Mouse (Mus musculus): ENCODE measurements around the gene Hist1h1b.
"Not testable (repeated sequence)": the region's sequence is repeated elsewhere in the genome, so short reads cannot be mapped to it uniquely, and the experiment has no call there.

Hist1h1b gene

DNA sequence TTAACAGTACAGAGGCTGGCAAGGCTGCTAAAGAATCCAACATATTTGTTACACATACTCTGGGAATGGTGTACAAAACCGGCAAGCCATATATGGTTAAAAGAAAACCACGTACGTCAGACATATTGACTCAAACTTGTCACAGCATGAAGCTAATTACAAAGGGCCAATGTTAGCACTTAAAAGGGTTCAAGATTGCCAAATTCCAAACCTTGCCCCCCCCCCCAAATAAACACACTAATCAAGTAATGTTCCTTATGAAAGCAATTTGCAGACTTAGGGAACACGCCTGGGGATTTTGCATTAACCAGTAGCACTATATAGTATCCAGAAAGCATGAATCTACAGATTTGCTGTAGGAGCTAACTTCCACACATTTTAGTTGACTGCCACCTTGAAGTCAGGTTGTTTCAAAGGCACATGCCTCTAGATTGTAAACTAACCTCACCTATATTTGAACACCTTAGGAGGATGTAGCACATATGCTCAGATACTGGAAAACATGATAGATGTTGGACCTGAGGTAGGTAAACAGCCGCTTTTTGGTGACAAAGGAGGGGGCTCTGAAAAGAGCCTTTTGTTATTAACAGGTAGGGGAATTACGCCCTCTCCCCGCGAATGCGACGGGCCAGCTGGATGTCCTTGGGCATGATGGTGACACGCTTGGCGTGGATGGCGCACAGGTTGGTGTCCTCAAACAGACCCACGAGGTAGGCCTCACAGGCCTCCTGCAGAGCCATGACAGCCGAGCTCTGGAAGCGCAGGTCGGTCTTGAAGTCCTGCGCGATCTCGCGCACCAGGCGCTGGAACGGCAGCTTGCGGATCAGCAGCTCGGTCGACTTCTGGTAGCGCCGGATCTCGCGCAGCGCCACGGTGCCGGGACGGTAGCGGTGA, 2.2 kb upstream of the Hist1h1b start:
- not testable (repeated sequence) for DNase-seq (ENCODE audit: low spot score)

DNA sequence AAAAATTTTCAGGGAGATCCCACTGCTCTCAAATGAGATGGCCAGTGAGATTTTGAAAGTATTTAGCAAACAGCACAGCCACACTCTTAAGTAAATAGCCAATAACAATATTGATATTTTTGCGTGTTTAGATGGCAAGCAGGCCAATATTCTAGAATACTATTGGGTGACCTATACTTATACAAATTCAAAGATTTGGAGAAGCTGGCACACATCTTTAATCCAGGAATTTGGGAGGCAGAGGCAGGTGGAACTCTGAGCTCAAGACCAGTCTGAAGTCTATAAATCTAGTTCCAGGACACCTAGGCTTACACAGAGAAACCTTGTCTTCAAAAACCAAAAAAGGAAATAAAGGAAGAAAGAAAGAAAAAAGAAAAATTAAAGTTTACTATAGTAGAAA, 1.2 kb upstream of the Hist1h1b start:
- DNase-seq (ENCODE audit: low spot score) = no peak

DNA sequence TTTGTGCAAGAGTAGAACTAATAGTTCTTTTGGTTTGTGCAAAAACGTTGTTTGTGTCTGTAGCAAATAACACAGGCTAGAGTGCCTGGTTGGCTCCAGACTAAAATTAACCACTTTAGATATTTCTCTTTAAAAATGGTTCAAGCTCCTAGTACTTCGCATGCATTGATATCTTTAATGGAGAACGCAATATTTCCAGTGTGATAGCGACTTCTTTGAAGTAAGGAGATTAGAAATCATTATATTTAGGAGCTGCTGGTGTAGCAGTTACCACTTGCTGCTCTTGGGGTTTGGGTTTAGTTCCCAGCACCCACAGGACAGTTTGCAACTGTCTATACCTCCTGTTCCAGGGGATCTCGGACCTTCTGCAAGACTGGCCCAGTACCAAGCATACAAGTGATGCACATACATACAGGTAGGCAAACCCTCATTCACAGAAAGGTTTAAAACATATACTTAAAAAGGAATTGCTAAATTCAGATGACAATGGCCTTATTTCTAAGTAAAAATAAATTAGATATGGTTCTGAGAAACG, 663 bp upstream of the Hist1h1b start:
- DNase-seq (ENCODE audit: low spot score) = no peak

DNA sequence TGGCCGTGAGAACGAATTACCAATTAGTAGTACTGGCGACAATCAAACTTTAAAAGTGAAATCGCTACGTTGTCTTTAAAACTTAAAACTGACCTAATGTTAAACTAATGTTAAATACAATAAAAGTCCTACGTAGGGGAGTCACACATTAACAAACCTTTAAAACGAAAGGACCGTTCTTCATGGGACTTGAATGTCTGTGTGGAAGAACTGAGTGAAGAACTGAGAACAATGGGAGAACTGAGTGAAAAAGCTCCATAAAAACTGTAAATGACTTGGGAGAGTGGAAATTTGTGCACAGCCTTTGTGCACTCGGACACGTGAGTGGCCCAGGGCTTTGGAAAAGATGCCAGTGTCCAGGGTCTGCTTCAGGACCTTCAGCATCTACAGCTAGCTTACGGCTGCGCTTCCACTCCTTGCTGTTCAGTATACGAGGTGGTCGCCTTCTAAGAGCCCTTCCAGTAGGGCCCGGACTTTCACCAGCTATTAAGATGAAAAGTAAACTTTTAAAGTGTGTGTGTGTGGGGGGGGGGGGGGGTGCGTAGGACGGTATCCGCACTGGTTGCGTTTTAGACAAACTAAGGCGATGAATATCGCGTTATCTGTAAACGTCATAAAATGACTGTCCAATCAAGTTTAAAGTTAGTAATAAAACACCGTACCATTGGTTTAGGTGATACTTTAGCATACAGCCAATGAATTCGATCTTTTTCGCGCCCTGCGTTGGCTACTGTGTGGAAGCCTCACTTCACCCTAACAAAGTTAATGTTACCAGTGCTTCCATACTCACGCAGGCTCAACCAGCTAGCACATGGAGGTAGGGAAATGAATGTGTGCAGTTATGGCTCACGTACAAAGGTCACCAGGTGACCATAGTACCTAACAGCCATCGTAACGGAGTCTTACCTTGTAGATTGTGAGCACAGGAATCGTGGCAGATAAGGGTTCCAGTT, 1.3 kb downstream of the Hist1h1b start:
- peak; percentile 43 for DNase-seq (ENCODE audit: low spot score)

DNA sequence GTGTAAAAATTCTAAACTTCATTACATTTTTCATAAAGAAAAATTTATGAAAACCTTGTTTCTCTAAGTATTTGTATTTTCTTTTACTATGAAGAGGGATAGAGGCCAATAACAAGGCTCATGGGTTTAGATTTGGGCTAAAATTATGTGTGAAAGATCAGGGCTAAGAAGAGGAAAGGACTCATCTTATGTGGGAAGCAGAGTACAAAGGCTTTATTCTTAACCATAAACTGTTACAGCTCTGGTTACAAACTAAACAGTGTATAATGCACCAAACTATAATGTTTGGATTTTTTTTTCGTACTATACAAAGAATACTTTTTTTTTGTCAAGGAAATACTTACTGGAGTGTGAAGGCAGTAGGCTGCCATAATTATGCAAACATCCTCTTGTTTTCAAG, 24.7 kb downstream of the Hist1h1b start:
- DNase-seq (ENCODE audit: low spot score) = no peak

DNA sequence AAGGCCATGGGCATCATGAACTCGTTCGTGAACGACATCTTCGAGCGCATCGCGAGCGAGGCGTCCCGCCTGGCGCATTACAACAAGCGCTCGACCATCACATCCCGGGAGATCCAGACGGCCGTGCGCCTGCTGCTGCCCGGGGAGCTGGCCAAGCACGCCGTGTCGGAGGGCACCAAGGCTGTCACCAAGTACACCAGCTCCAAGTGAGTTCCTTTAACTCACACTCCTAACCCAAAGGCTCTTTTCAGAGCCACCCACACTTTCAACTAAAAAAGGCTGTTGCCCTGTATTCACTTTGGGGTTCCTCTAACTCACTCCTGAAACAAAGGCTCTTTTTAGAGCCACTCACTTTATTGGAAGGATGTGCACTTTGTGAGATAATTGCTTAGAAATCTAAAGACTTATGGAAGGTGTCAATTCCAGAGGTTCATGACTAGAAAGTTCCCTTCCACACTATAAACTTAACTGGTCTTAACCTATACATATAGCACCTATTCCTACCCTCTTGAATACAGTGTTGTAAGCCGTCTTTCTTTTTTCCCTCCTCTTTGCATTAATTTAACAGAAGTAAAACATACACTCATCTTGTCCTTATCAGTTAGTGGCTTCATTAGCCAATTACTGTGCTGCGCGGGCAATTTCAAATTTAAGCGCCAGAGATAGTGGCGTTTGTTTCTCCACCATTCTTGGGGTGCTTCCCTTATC, 26.0 kb downstream of the Hist1h1b start:
- DNase-seq (ENCODE audit: low spot score) = not testable (repeated sequence)

DNA sequence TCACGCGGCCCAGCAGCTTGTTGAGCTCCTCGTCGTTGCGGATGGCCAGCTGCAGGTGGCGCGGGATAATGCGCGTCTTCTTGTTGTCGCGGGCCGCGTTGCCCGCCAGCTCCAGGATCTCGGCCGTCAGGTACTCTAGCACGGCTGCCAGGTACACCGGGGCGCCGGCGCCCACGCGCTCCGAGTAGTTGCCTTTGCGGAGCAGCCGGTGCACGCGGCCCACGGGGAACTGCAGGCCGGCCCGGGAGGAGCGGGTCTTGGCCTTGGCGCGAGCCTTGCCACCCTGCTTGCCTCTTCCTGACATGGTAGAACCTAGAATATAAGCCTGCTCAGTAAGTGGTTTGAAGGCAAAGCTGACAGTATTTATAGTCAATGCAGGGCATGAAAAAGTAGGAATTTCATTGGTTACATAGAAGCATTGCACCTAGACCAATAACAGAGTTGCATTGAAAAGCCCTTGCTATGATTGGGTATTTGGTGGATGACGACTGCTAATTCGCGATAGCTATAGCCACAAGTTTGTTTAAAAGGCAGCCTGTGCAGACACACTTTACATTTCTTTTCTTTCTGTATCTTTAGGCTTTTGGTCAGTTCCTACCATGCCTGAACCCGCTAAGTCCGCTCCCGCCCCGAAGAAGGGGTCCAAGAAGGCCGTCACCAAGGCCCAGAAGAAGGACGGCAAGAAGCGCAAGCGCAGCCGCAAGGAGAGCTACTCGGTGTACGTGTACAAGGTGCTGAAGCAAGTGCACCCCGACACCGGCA, 26.7 kb downstream of the Hist1h1b start, which contains the start of the genes Hist1h2ak and Hist1h2bn:
TSS of gene Hist1h2ak (minus strand) at position 304 of the 762 bp plus-strand sequence.
TSS of gene Hist1h2bn (plus strand) at position 600 of the 762 bp plus-strand sequence.
- DNase-seq (ENCODE audit: low spot score) = peak; percentile 46

DNA sequence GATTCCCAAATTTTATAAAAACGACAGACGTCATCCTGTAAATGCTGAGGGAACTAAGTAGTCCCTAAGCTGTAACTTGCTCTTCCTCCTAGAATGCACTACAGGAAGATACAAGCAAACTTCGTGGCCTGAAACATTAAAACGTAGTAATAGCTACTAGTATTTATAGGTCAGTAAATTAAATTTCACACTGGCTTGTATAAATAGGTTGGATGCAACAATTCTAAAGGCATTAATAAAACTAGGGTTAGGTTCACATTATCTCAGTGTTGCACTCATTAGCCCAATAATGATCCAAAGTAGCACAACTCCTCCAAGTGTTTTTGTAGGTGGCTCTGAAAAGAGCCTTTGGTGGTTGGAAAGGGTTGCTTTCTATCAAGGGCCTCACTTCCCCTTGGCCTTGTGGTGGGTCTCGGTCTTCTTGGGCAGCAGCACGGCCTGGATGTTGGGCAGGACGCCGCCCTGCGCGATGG, 27.3 kb downstream of the Hist1h1b start:
- DNase-seq (ENCODE audit: low spot score) = no peak

DNA sequence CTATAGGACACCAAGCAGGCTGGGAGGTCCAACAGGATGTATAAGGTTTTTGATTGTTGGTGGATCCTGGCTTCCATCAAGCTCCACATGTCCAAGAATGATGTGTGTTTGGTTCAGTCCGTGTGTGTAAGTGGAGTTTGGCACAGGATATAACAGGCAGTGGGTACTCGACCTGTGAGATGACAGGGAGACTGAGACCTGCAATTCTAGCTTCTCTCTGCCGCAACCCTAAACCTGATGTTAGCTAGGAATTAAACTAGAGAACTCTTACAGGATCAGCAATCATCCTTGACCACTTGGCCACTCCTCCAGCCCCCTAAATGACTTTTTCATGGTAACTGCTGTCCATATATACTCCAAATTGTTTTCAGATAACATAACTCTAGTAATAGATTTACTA, 28.1 kb downstream of the Hist1h1b start:
- no peak for DNase-seq (ENCODE audit: low spot score)

DNA sequence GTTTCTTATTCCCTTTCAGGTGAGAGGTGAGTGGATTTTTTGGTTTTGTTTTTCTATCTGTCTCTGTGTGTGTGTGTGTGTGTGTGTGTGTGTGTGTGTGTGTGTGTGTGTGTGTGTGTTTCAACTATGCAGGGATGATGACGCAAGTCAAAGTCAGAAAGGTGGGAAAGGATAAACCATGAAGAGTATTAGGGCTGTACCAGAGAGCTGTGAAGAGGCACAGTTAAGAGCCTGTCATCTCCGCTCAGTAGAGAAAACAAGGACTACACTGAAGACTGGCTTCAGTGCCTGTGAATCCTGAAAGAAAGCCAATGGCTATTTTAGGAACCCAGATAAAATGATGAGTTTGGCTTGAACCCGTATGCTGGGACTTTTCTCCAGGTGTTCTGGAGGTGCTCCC, 28.6 kb downstream of the Hist1h1b start:
- no peak for DNase-seq (ENCODE audit: low spot score)

DNA sequence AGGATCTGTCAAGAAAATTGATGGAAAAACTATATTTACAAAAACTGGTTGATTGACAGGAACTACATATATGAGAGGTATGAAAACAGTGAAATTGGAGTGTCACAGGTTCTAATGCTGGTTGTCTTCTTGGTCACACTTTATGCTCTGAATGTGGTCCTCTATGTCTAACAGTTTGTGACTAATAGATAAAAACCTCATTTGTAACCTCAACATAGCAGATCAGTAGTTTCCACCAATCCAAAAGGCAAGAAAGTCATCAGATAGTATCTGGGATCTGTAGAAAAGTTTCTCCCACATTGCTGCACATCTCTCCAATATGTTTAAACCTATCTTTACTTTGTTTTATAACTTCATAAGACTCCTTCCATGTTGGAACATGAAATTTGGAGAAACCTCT, 29.0 kb downstream of the Hist1h1b start:
- no peak for DNase-seq (ENCODE audit: low spot score)

DNA sequence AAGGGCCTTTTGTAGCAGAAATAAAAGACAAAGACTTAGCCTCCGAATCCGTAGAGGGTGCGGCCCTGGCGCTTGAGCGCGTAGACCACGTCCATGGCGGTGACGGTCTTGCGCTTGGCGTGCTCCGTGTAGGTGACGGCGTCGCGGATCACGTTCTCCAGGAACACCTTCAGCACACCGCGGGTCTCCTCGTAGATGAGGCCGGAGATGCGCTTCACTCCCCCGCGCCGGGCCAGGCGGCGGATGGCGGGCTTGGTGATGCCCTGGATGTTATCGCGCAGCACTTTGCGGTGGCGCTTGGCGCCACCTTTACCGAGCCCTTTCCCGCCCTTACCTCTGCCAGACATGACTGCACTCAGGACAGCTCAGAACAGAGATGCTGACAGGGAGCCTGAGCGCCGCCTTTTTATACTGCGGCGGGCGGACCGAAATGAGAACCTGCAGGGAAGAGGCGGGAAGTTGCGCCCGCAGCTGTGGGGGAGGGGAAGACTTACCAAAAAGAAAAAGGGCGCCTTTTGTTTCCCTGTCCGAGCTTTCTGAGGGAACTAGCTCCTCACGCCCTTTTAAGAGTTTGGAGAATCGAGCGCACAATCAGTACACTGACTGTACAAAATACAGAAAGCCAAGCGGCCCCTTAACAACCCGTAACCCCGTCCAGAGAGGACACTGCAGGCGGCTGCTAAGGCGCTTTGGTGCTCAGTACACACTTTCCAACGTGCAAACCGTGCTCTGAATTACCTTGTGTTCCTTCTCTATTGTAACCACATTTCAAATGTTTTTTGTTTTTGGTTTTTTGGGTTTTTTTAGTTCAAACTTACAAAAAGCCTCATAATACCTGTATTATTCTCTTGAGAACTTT, 30.0 kb downstream of the Hist1h1b start, which contains the start of gene Hist1h4k:
TSS of gene Hist1h4k (minus strand) at position 347 of the 859 bp plus-strand sequence.
- peak; percentile 93 for DNase-seq (ENCODE audit: low spot score)

DNA sequence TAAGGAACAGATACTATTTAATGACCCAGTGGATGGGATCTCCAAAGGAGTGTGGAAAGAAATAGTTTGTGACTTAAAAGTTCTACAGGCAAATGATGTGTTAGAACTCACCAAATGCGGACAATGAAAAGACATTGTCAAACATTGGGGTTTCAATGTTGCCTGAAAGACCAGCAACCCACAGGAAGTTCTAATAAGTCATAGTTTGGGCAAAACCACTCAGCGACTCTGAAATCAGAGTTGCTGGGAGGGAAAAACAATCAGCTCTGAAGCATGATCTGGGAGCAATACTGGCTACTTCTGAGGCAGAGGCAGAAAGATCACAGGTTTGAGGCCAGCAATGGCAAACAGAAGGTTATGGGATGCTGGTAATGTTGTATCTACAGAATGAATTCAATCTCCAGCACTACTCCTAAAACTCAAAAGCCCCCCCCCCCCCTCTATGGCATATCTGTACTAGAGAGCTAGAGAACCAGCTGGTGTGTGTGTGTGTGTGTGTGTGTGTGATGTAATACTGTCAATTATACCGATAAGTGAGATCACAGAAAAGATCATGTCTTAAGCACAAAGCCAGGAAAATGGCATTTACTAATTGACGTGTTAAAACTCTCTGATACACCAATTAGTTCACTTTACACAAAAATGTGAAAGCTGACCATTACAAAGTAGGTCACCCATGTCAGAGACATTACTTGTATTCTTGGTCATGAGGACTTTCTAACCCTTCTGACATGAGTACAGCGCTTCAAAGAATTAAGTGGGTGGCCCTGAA, 30.9 kb downstream of the Hist1h1b start:
- DNase-seq (ENCODE audit: low spot score) = no peak

DNA sequence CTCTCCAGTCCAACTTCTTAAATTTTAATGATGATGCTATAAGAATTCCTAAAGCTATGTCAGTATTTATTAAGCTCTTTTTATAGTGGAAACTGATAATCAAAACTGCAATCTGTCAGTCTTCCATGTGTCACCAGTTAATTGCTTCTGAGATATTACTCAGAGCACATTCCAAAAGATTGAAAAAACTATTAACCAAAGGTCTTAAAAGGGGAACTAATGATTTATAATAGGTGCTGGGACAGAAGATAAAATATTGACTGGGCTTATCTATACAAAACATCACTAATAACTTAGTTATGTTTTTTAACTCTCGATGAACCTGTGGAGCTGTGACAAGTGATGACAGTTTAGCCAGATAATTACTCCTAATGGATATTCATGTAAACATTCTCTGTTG, 35.4 kb downstream of the Hist1h1b start:
- no peak for DNase-seq (ENCODE audit: low spot score)

DNA sequence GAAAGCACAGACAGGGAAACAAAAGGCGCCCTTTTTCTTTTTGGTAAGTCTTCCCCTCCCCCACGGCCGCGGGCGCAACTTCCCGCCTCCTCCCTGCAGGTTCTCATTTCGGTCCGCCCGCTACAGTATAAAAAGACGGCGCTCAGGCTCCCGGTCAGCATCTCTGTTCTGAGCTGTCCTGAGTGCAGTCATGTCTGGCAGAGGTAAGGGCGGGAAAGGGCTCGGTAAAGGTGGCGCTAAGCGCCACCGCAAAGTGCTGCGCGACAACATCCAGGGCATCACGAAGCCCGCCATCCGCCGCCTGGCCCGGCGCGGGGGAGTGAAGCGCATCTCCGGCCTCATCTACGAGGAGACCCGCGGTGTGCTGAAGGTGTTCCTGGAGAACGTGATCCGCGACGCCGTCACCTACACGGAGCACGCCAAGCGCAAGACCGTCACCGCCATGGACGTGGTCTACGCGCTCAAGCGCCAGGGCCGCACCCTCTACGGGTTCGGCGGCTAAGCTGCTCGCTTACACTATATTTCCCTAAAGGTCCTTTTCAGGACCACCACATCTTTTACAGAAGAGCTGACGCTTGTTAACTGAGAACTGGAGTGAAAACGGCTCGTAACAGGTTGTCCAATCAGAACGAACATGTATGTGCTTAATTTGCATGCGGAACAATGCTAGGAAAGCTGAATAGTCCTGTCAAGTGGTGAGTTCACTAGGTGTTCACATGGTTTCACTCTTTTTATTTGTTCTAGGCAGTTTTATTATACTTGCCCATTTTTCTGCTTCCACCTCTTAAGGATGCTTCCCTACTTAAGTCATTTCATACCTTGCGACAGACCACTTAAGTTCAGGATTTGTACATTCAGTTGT, 45.3 kb downstream of the Hist1h1b start, which contains the start of gene Hist1h4j:
TSS of gene Hist1h4j (plus strand) at position 159 of the 862 bp plus-strand sequence.
- DNase-seq (ENCODE audit: low spot score) = peak; percentile 72

DNA sequence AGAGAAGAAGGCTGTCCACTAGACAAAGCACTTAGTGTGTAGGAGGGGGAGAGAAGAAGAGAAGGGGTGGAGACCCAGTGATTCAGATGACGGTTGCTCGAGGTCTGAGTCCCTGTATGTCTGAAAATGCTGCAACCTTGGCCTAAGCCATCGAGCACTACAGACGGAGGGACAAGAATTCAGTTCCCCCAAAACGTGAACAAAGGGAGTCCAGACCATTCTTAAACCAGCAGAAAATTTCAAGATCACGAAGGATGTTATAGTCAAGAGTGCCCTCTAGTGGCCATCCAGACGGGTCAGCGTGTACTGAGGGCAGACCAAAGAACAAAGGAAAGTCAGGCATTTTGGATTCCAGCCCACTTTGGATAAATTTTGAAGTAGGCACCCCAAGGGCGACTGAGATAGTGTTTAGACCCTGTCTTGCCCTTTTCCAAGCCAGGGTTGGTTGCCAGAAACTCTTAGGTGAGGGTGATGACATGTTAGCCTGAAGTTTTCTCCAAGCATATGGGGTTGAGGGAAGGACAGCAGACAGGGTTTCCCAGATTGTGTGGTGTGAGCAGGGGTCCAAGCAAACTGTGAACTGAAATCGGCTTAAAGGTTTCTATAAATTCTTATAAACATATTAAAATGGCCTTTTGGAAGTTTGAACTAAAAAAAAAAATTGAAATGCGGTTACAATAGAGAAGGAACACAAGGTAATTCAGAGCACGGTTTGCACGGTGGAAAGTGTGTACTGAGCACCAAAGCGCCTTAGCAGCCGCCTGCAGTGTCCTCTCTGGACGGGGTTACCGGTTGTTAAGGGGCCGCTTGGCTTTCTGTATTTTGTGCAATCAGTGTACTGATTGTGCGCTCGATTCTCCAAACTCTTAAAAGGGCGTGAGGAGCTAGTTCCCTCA, 46.2 kb downstream of the Hist1h1b start:
- DNase-seq (ENCODE audit: low spot score) = peak; percentile 82

DNA sequence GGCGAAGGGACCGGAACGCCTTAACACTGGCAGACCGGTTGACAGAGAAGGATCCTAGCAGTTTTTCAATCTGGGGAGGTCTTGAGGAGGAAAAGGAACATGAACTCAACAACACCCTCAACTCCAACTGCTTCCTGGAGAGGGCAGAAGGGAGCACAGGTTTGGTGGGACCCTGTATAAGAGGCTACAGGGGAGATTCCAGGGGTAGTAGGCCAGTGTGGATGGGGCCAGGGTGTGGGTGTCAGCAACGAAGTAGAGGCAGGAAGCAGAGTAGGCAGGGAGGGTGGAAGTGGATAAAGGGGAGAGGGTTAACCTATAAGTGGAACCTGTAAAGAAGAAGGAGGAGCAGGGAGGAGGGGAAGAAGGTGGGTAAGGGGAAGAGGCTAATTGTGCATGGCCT, 47.0 kb downstream of the Hist1h1b start:
- DNase-seq (ENCODE audit: low spot score) = no peak

All from ovary, postnatal 14 days (tissue).